Mouse (Mus musculus): Measurements from ENCODE around the gene Lrpprc.

Gene Lrpprc

DNA sequence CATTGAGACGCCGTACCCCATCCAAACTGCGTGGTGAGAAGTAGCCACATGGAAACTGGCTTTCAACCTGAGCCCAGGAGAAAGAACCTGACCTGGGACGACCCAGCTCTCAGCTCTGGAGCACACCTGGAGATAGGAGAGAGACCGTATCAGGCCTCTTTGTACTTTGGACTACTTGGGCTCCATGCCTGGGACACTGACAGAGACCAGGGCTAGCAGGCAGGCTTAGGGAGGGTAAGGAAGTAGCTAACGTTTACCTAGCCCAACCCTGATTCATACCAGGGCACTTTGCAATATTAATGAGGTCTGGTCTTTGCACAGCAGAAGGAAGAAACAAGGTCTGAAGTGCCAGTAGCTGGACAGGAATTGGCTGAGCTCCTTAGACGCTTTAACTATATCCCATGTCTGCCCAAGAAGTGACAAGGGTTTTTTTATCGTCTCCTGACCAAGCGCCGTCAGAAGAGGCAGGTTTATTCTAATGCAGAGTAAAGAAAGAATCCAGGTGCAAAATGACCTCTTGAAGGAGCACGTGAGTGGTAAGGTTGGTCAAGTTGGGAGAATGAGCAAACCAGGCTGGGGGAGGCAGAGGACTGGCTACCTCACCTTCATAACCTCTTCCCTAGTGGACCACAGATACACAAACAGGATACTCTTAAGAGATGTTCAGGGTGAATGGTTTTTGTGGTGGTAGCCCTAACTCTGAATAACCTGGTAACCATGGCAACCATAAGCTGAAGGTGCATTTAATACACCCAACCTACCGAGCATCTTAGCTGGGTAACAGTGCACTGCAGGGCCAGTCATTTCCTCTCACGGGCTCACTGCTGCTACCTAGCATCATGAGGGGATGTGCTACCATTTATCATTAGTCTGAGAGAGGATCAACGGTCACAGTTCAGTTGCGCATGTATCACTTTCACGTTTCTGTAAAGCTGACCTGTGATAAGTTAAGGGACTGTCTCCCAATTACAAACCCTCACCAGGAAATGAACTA is 117.9 kb downstream of the Lrpprc start:
- no peak for DNase-seq (ENCODE audit: inconsistent ontology term)

DNA sequence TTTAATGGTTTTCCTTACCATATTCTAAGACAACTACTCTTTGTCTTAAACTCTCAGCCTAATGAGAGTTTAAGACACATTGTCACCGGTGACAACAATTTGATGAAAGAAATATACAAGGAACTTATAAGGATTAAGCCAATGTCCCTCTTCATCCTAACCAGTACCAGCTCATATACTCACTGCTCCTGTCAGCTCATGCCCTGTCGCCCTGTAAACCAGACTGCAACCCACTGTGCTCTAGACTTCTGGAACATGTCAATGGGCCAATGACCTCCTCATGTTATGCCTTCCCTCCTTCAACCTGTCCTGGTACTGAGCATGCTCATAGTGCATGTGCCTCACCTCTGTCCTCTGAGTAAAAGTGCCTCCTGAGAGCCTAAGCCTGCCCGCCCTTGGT is 122.7 kb downstream of the Lrpprc start:
- no peak for DNase-seq (ENCODE audit: inconsistent ontology term)

DNA sequence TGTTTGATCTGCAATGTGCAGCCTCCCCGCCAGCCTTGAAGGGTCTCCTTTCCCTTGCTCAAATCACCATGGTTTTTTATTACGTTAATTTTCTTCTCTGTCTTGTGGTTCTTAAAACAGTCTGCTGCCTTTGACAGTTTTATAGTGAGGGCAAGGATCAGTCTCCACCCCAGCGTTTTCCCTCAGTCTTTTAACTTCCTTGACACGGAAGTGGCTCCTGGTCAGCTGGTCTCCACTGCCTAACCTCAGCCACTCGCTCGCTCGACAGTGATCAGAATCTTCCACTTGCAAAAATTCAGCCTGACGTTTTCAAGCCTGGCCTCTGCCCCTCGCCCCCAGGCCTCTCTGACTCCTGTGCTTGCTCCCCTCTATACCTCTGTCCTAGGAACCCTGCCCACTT is 124.9 kb downstream of the Lrpprc start:
- no peak for DNase-seq (ENCODE audit: inconsistent ontology term)

DNA sequence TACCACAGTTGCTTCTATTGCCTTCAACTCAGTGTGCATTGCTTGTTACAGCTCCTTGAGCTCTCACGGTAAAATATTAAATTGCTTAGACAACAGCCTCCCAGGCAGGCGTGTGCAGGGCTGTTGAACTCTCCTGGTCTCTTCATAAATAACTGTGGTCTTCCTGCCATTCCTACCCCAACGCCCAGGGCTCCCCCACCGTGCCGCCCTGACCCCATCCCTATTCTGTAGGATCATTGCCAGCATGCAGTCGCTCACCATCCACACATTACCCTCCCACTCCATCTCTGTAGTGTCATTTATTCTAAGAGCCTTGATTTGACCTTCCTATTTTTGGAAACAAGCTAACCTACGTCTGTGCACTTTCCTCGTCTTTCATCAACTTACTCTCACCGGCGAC is 125.5 kb downstream of the Lrpprc start:
- DNase-seq (ENCODE audit: inconsistent ontology term) = no peak

DNA sequence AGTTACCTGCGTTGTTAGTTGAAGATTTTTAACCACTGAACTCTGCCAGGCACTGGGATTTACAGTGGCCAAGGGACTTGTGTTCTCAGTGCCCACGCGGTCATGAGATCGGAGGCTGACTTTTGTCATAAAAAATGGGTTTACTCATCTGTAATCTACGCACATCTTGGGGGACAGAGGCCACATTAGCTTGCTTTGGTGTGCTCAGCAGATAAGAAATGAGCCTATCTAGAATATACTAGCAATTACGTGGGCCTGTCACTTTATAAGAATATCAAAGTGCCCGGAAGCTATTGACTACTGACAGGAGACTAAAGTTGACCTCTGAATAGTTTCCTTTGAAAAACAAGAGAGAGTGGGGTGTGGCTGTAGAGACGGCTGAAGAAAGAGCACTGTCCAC is 131.6 kb downstream of the Lrpprc start:
- DNase-seq (ENCODE audit: inconsistent ontology term) = no peak

DNA sequence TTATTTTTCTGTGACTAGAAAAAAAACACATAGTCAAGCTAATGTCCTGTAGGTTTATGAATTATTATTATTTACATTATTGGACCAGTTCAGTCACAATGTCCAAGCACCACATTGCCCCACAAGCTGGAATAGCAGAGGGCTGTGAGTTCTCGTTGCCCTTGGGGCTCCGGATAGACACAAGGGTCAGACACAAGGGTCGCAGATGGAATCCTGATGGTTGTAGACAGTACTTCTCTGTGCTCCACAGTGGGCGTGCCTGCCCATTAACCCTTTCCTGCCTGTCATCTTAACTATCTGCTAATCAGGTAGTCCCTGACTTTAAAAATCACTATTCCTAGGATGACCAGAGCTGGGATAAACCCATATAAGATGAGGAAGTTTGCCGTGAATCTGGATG is 132.4 kb downstream of the Lrpprc start:
- no peak for DNase-seq (ENCODE audit: inconsistent ontology term)

DNA sequence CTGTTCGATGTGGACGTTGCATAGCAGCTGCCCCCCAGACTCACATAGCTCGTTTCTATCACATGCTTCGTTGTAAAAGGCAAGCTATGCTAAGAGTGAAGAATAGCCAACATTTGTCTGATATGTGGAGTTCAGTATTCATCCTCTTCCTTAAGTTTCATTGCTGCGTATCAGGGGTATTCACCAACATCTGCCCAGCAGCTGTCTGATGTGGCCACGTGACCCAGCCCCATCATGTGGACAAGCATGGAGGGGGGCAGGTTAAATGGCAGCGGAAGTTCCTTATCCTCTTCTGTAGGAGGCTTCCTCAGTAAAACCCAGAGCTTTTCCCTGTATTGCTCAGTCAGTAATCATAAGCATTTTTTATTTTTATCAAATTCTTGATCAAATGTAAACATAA is 132.8 kb downstream of the Lrpprc start:
- DNase-seq (ENCODE audit: inconsistent ontology term) = no peak

DNA sequence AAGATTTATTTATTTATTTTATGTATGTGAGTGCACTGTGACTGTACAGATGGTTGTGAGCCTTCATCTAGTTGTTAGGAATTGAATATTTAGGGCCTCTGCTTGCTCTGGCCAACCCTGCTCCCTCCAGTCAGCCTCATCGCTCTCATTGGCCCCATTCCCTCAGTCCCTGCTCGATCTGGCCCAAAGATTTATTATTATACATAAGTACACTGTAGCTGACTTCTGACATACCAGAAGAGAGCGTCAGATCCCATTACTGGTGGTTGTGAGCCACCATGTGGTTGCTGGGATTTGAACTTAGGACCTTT is 133.2 kb downstream of the Lrpprc start:
- DNase-seq (ENCODE audit: inconsistent ontology term) = no peak

DNA sequence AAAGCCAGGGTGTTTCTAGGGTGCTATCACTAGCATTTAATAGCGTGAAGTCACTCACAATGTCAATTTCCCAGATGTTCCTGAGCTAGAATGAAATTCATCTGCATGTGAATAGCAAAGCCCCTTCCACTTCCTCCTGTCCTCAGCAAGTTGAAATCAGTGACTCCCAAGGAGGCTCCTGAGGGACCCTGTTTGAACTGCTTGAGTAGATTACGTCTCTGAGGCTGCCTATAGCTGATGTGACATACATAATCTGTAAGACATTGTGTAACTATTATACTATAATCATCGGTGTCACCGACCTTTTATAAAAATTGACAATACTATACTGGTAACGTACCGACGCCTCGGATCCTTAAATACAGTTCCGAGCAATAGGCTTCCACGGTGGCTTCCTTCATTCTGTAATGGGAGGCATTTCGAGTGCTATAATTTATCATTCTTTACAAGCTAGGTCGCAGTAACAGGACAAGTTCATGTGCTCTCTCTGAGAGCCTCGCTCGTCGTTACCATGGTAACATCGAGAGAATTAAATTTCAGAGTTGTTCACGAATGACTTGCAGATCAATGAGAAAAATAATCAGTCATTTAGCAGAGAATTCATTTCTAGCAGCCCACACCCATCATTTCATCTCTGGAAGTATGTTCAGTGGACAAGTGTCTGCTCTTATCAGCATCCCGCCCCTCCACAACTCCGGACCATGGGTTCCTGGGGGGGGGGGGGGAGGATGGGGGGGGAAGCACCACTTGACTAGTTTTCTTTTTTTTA is 133.8 kb downstream of the Lrpprc start:
- no peak for DNase-seq (ENCODE audit: inconsistent ontology term)

DNA sequence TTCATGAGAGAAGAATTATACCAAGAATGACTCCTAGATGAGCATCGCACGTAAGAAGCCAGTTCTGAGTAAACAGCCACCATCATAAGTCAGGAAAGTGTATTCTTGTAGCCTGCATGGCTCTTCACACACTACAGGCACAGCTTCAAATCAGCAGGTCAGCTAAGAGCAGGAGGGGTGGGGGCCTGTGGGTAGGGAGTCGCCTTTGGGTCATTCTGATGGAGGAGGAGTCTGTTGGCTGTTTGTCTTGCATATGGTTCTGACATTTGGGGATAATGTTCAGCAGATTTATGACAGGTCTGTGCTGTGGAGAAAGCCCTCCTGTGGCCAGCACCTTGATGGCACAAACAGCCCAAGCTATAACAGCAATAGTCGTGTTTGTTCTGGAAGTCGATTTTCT is 134.4 kb downstream of the Lrpprc start:
- no peak for DNase-seq (ENCODE audit: inconsistent ontology term)
